Comparison of ENCODE assay signal across 35 mouse cellular contexts in the genomic region with DNA sequence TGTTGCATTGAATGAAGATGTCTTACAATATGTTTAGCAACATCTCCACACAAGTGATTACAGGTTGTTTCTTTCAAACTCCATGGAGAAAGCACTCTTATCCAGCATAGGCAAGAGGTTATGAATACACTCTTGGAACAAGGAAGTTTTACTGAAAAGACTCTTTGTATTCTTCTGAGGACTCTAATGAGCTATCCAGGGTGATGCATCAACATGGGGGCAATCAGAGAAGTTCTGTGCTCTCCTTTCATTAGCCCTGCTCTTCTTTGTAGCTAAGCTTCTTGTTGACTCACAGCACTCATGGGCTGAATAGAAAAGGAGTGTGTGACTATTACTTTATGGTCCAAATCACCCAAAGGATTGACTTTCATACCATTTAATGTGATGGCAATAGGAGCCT.
"Had no signal": no experiment of that assay in that cellular context is flagged by ENCODE, and none has a peak within 500 bp of the region (broad histone marks: within the 10 kb centered on the region; RNA-seq: fewer than 3 reads in every experiment).

No protein-coding gene starts in this region.

- H3K4me1 ChIP-seq: heart, embryonic 10.5 days; heart, embryonic 12.5 days; heart, embryonic 13.5 days; heart, embryonic 15.5 days; hindbrain, embryonic 12.5 days; hindbrain, embryonic 13.5 days; hindbrain, embryonic 15.5 days; intestine, embryonic 15.5 days; kidney, embryonic 15.5 days had no signal

- H3K4me2 ChIP-seq: heart, embryonic 11.5 days; heart, embryonic 12.5 days; heart, embryonic 13.5 days; heart, embryonic 15.5 days; hindbrain, embryonic 12.5 days; hindbrain, embryonic 13.5 days; hindbrain, embryonic 14.5 days; hindbrain, embryonic 15.5 days; intestine, embryonic 15.5 days; kidney, embryonic 15.5 days had no signal

- H3K9me3 ChIP-seq: heart, embryonic 10.5 days; heart, embryonic 12.5 days; heart, embryonic 13.5 days; heart, embryonic 15.5 days; hindbrain, embryonic 10.5 days; hindbrain, embryonic 12.5 days; hindbrain, embryonic 13.5 days; hindbrain, embryonic 15.5 days; intestine, embryonic 15.5 days; kidney, embryonic 15.5 days had no signal

- H3K4me3 ChIP-seq: heart, embryonic 10.5 days; heart, embryonic 12.5 days; heart, embryonic 13.5 days; heart, embryonic 15.5 days; hindbrain, embryonic 10.5 days; hindbrain, embryonic 12.5 days; hindbrain, embryonic 13.5 days; hindbrain, embryonic 15.5 days; intestine, embryonic 15.5 days; kidney, embryonic 15.5 days; layer of hippocampus, adult 2 months had no signal

- H3K27ac ChIP-seq: heart, embryonic 10.5 days; heart, embryonic 13.5 days; heart, embryonic 15.5 days; hindbrain, embryonic 10.5 days; hindbrain, embryonic 12.5 days; hindbrain, embryonic 13.5 days; hindbrain, embryonic 14.5 days; hindbrain, embryonic 15.5 days; hindbrain, postnatal 0 days; intestine, embryonic 15.5 days; kidney, embryonic 15.5 days; kidney, postnatal 0 days; layer of hippocampus, adult 2 months had no signal

- H3K9ac ChIP-seq: heart, embryonic 12.5 days; heart, embryonic 13.5 days; heart, embryonic 15.5 days; hindbrain, embryonic 12.5 days; hindbrain, embryonic 13.5 days; hindbrain, embryonic 14.5 days; hindbrain, embryonic 15.5 days; intestine, embryonic 15.5 days; kidney, embryonic 15.5 days had no signal

- H3K36me3 ChIP-seq: heart, embryonic 10.5 days; heart, embryonic 12.5 days; heart, embryonic 13.5 days; heart, embryonic 15.5 days; hindbrain, embryonic 10.5 days; hindbrain, embryonic 12.5 days; hindbrain, embryonic 13.5 days; hindbrain, embryonic 15.5 days; intestine, embryonic 15.5 days; kidney, embryonic 15.5 days had no signal

- H3K27me3 ChIP-seq: heart, embryonic 12.5 days; heart, embryonic 13.5 days; heart, embryonic 15.5 days; hindbrain, embryonic 12.5 days; hindbrain, embryonic 13.5 days; hindbrain, embryonic 15.5 days; intestine, embryonic 15.5 days; kidney, embryonic 15.5 days had no signal

- DNase-seq: heart, postnatal 10 days; heart, postnatal 14 days; heart, postnatal 36 days; heart, postnatal 4 days; kidney, adult 11 months; kidney, adult 18-20 months; kidney, adult 2 months; kidney, adult 8-10 months; kidney, adult 9 months; kidney, postnatal 10 days; kidney, postnatal 14 days; kidney, postnatal 25 days; kidney, postnatal 36 days; kidney, postnatal 4 days; layer of hippocampus, adult 9-11 months; layer of hippocampus, postnatal 36 days had no signal

- ATAC-seq: hindbrain, embryonic 16.5 days; hindbrain, postnatal 0 days; inflammation-experienced regulatory T-cells, adult 6 months; intestine, embryonic 15.5 days; intestine, embryonic 16.5 days; intestine, postnatal 0 days had no signal
